Mouse (Mus musculus): Measurements from ENCODE around the gene Pex7.

The Pex7 gene

DNA sequence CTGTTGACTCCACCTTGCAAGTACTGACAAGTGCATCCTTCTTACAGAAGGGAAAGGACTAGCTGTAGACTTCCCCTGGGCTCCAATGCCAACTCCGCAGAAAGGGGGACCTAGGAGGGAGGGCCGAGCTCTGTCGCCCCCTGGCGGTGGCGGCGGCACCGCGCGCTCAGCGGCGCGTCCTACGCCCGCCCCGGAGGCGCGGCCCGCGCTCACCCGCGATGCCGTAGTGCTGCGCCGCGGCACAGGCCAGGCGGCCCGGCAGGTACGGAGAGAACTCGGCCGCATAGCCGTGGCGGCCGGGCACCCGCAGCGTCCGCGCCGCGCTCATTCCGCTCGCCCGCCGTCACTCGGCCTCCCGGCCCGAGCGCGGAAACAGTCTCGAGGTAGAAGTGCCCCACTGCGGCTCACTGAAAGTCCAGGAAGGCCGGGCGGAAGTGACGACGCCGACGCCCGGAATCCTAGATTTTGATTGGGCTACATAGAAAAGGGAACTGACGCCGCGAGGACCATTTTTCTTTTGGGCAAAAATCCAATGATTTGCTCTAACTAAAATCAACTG, at the start of gene Pex7:
Gene Pex7 (minus strand): TSS at position 444 of the 559 bp plus-strand sequence.
- peak; percentile 92 to 96 for DNase-seq

DNA sequence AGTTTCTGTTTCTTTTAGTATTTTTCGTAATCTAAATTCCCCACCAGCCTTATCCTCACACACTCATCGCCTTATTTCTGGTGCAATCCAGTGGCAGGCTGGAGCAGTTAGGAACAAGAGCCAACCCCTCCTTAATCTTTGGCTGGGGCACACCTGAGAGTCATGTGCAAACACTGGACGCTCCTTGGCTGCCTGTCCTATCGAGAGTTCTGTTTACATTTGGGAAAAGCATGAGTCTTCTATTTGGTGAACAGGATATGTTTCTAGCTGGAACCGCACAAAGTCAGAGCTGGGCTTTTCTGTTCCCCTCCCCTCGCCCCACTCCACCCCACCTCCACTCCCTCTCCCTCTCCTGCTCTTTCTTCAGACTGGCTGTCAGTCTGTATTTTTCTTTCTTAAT, 49.3 kb upstream of the Pex7 start:
- no peak for DNase-seq

- no peak for DNase-seq
These were observed 48.3 kb upstream of the Pex7 start for GRCm38 (mm10) chr10:19955817-19956216.

DNA sequence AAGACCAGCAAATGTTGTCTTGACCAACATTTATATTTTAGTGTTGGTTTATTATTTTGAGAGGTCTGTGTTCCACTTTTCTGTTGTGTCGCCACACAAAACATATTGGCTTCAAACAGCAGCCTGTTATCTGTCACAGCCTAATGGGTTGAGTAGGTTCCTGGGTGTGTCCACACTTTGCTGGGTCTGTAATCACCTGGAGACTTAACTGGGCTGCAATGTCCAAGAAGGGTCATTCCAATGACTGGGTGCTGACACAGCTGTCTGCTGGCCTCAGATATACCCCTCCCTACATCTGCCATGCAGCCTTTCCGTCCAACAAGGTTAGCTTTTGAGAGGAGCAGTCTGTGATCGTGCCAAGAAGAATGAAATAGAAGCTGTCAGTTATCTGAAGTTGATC, 47.1 kb upstream of the Pex7 start:
- no peak for DNase-seq

DNA sequence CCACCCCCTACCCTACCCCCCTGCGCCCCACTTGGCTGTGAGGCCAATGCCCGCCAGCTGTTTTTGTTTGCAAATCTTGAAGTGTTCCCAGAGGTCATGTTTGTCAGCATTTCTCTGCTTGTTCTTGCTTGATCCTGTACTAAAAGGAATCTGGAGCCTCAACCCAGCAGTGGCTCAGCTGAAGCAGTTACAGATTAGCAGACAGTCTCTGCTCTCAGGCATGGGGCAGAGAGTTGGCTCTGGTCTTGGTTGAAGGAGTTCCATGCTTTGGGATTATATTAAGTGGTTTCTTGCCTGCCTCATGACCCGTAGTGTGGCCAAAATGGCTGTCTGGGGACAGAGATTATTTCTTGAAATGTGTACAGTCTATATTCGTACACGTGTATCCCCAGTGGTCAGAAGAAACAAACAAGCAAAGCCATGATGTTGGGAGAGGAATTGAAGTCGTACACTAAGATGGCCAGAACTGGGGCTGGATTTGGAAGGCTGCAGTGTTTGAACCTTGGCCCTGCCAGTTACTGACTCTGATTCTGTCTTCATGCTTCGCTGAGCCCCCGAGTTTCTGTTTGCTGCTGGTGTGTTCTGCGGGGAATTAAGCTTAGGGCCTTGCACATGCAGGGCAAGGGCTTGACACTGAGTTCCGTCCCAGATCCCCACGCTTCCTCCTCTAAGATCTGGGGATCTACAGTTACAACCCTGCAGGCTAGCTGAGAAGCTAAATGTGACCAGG, 45.7 kb upstream of the Pex7 start:
- no peak for DNase-seq

GRCm38 (mm10) chr10:19949106-19949505, 41.6 kb upstream of the Pex7 start:
- no peak for DNase-seq

DNA sequence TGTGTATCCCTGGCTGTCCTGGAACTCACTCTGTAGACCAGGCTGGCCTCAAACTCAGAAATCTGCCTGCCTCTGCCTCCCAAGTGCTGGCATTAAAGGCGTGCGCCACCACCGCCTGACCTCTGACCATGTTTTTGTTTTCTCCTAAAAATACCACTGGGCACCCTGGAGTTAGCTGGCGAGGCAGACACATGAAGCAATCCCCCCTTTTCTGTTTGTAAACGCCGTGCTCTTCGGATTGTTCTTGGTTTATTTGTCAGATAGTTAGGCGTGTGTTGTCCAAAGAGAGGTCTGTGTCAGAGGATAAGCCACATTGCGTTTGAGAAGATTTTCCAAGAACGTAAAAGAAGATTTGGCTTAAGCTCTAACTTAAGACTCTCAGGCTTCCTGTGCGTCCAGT, 40.9 kb upstream of the Pex7 start:
- no peak for DNase-seq

- DNase-seq: no peak
These were observed 40.4 kb upstream of the Pex7 start for GRCm38 (mm10) chr10:19947901-19948300.

- no peak for DNase-seq
These were observed 40.0 kb upstream of the Pex7 start for GRCm38 (mm10) chr10:19947441-19947840.

- no peak for DNase-seq
These were observed 39.2 kb upstream of the Pex7 start for GRCm38 (mm10) chr10:19946644-19947043.

DNA sequence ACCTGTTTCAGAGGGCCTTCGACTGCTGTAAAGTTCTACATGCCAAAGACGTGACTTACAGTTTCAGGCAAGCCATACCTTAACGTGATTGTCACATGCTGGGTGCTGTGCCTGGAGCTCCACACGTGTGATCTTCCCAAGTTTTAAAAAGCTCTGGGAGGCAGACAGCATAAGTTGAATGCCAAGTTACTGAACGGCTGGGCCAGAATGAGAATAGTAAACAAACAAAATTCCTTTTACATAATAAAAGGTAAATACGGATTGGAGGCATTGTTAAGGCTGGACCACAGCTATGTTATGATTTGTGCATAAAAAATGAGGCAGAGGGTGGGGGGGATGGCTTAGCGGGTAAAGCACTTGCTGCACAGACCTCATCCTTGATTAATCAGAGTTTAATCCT, 38.2 kb upstream of the Pex7 start:
- DNase-seq: no peak

DNA sequence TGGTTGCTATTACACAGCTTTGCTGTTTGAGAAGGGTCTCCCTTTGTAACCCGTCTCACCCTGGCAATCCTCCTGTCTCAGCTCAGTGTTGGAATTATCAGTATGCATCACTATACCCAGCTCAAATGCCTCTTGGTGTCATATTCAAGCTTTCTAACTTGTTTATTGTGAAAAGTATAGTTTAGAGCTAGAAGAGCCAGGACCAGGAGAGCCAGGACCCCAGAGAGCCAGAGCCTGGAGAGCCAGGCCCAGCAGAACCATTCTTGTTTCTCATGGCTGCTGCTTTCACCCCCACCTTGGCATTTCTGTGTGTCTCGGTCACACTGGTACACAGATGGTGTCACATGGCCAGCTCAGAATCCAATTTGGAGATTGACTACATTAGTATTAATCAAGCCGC, 35.1 kb upstream of the Pex7 start:
- no peak for DNase-seq

DNA sequence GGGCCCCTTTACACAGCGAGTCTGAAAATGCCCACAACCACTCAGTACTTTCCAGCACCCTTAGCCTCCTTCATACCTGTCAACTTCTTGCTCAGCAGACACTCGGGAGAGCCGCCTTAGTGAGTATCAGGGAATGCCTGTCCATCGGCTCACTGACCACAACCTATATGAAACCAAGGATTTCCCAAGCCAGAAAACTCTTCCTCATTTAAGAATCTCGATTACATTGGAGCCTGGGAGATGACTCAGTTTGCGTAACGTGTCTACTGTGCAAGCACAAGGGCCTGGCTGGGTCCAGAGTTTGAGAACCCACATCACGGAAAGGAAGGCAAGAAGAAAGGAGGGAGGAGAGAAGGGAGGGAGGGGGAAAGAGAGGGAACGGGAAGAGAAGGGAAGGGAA, 34.4 kb upstream of the Pex7 start:
- no peak for DNase-seq

DNA sequence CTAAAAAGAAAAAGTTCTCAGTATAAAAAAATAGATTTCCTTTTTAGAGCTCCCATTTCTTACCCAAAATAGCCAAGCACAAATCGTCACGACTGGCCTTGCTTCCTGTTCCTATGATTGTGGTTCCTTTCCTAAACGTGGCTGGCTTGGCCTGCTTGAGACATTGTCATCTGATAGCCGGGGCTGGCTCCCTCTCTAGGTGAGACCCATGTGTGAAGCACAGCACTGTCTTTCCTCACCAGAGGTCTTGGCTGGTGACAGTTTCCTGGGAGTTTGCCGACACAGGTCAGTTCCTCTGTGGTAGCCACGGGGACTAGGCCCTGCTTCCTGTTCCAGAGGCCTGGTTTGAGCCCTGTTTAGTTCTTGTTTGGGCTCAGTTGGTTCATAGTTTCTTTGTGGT, 33.6 kb upstream of the Pex7 start:
- no peak for DNase-seq

DNA sequence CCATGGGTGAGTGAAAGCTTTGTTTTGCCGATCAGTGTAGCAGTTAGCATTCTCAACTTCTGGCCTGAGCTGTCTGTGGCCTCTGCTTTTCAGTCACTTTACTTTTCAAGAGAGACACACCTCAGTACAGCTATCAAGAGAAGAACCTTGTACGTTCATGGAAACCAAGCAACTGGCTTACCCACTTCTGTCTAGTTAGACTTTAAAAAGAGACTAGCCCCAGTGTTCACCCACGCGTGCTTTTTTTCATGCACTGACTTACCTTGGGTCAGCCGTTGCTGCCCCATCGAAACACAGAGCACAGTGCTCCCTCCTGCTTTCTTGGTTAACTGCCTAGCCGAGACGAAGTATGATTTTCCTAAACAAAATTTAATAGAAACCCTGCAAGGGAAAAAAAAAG, 33.1 kb upstream of the Pex7 start:
- no peak for DNase-seq

- DNase-seq: no peak
These were observed 32.6 kb upstream of the Pex7 start for GRCm38 (mm10) chr10:19940127-19940526.

DNA sequence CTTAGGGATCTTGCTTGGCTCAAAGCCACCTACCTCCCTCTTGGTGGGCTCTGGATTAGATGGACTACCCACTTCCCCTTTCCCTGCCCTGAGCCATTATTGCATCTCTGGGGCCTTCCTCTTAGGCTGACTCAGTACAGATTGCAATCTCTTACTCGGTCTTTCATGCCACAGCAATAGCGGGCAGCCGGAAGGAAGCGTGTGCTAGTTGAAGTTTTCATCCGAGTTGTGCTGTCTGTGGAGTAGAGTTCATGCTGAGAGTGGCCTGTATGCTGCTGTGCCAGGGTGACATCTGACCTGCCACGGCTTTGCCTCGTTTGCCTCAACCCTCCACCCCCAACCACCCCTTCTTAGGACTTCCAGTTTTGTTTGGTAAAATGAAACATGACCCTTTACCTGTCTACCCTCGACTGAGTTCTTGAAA, 31.8 kb upstream of the Pex7 start:
- no peak for DNase-seq

DNA sequence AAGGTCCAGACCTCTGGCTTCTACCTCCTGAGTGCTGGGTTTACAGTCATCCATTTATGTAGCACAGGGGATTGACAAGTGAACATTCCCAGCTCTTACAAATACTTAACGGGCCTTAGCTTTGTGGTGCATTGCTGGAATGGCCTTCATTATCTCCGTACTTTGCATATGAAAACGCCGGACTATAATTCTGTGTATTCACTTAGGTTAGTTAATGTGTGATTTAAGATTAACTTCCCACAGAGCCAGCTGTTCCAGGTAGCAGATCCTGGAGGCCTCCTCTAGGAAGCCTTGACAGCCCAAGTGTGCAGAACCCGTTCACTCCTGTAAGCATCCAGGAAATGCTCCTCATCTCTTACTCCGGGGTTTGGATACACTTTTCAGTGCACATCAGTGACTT, 31.2 kb upstream of the Pex7 start:
- DNase-seq: no peak

- DNase-seq: no peak
These were observed 29.6 kb upstream of the Pex7 start for GRCm38 (mm10) chr10:19936961-19937708.

DNA sequence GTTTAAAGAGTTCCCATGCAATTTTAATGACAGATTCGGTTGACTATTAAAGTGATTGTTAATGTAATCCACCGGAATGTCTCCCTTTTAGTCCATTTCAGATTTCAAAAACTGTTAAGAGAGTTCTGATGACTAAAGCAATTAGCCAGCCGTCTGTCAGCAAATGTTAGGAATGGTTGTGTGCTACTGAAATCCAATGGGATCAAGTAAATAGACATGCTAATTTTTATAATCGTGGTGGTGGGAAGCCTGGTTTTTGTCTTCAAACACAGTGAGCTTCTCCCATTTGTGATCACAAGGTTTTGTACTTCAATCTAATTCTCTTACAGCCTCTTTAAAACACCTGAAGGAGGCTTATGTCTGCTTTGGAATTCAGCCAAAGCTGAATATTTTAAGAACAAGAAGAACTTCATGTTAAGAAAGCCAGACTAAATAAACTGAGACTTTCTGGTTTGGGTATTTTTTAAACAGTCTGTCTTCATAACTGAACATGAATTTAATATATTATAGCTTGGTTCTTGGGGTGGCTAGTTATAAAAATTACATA, 28.4 kb upstream of the Pex7 start:
- DNase-seq: no peak

DNA sequence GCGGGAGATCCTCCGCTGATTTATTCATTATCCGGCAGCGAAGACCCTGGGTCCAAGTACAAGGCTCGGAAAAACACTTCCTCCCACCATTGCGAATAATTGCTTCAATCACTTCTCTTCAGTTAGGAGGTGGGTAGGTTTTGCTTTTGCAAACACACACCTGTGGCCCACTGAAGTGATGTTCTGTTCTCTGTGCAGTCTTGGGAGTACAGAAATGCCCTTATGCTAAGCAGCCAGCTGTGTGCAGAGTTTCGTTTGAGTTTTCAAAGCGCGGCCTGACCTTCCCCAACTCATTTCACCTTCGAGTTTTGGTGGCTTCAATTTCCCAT, 27.8 kb upstream of the Pex7 start:
- DNase-seq: no peak

GRCm38 (mm10) chr10:19934384-19935294, 27.1 kb upstream of the Pex7 start, which contains the start of gene Map3k5:
TSS of gene Map3k5 (plus strand) at chr10:19934472.
- DNase-seq: peak; percentile 38 to 63

Data from cerebellum, postnatal 36 days (tissue).